Mouse (Mus musculus) forebrain, embryonic 14.5 days (tissue): ENCODE measurements around the gene Mfsd14b. TPM values are rescaled to one million over a fixed set of nuclear protein-coding genes. Genes with fewer than 3 reads are reported as not detected.

Experiments used
- polyA plus RNA-seq: library from polyadenylated mRNA; unstranded; fragments of >200 nt; fragmentation: Nextera tagmentation; extraction: Ambion mirVana; gene quantifications from 2 replicates; pipeline ENCODE4 v1.2.1, GENCODE M21; 2014

The Mfsd14b gene
- polyA plus RNA-seq, 1 experiment from 2014 or later, result 33.6 TPM

Other genes with a start within 250 kb of the Mfsd14b start
- 2.5 and 3.7 TPM in 2 replicates for gene Cntnap3, start 209.0 kb downstream of the Mfsd14b start, polyA plus RNA-seq
- gene Spata31, start 195.6 kb downstream of the Mfsd14b start, polyA plus RNA-seq, result not detected in 2 replicates
- gene Spata31d1c, start 79.9 kb downstream of the Mfsd14b start, polyA plus RNA-seq, result not detected in 2 replicates
- gene Prss47, start 60.2 kb downstream of the Mfsd14b start, polyA plus RNA-seq, result not detected in 2 replicates
- not detected in 2 replicates for gene Olfr465-ps1, start 25.1 kb upstream of the Mfsd14b start, polyA plus RNA-seq
- gene Olfr466, start 37.3 kb upstream of the Mfsd14b start, polyA plus RNA-seq, result not detected in 2 replicates
- not detected in 2 replicates for gene Nlrp4f, start 93.0 kb upstream of the Mfsd14b start, polyA plus RNA-seq
- 0.14 TPM in 1 of 2 replicates, not detected in the other for gene Gm10775, start 146.6 kb upstream of the Mfsd14b start, polyA plus RNA-seq
- 17.6 and 21.4 TPM in 2 replicates for gene Zfp369, start 165.8 kb upstream of the Mfsd14b start, polyA plus RNA-seq